Mouse (Mus musculus): ENCODE data around the gene Olfr392.

The Olfr392 gene

GRCm38 (mm10) chr11:73816949-73817348, at the start of gene Olfr392:
Olfr392 (minus strand) TSS chr11:73817049.
- DNase-seq (ENCODE audit: low spot score), result no peak

- no peak for DNase-seq (ENCODE audit: low spot score)
Observed at GRCm38 (mm10) chr11:73851354-73851753, 34.5 kb upstream of the Olfr392 start, which contains the start of gene Olfr393. Olfr393 (minus strand) TSS chr11:73851454.

DNA sequence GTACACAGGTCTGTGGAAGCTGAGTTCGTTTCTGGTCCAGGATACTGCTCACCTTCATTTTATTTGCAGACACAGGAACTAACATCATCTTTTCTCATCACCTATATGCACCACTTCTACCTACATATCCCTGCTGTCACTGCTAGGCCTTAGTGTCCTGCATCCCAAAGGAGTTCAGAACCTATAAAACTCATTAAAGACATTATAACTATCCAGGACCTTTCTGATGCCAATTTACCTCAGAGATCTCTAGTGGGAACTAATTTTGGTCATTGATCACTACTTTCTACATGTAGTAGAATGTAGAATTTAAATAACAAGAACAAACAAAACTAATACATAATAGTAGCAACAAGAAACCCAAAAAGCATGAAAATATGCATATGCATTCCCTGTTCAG, 13.9 kb downstream of the Olfr392 start, which contains the start of gene Olfr391-ps:
Olfr391-ps (minus strand) TSS at position 101 of the 400 bp plus-strand sequence.
- DNase-seq (ENCODE audit: low spot score), result no peak

DNA sequence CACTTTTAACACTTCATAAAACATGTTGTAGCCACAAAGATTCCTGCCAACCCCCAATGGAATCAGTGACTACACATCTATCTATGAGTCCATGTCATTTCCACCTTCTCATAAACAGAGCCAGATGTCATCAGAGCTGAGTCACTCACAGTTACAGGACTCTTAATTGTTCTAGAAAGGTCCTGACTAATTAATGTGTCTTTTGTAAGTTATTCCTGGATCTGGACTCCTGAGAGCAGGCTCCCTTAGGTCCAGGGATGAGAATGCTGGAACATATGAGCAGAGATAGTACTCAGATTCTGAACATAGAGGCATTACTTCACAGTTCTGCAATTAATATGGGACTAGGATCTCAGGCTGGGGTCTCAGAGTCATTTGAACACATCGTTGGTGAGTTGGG, 34.2 kb downstream of the Olfr392 start, which contains the start of gene Olfr390:
Olfr390 (plus strand) TSS at position 301 of the 400 bp plus-strand sequence.
- DNase-seq (ENCODE audit: low spot score), result no peak

GRCm38 (mm10) chr11:73780613-73781012, 36.2 kb downstream of the Olfr392 start, which contains the start of gene Olfr389:
Olfr389 (minus strand) TSS chr11:73780713.
- DNase-seq (ENCODE audit: low spot score), result no peak

Data from urinary bladder, postnatal 25 days (tissue).